Mouse (Mus musculus) right cerebral cortex, postnatal 4 days (tissue): ENCODE results near the gene 7530416G11Rik.
A peak's percentile ranks its signal among the peaks of the same experiment; 100 is the strongest.

ENCODE experiments used
- DNase-seq: peaks from one replicate; pipeline ENCODE4 v3.0.0-alpha.2; 2022

7530416G11Rik gene

GRCm38 (mm10) chr15:85479365-85479764 lies 23.7 kb downstream of the 7530416G11Rik start:
- no peak for DNase-seq

GRCm38 (mm10) chr15:85477584-85477983 lies 25.4 kb downstream of the 7530416G11Rik start:
- DNase-seq, result peak; percentile 71

GRCm38 (mm10) chr15:85474697-85475096 lies 28.3 kb downstream of the 7530416G11Rik start:
- peak; percentile 58 for DNase-seq

GRCm38 (mm10) chr15:85469401-85469800 lies 33.6 kb downstream of the 7530416G11Rik start:
- DNase-seq, result no peak

- DNase-seq, result no peak
These were observed 36.5 kb downstream of the 7530416G11Rik start for GRCm38 (mm10) chr15:85466456-85467067.

GRCm38 (mm10) chr15:85464823-85465565 lies 38.0 kb downstream of the 7530416G11Rik start:
- no peak for DNase-seq

- DNase-seq, result no peak
These were observed 38.8 kb downstream of the 7530416G11Rik start for GRCm38 (mm10) chr15:85464190-85464589.

- DNase-seq, result no peak
These were observed 39.8 kb downstream of the 7530416G11Rik start for GRCm38 (mm10) chr15:85463027-85463790.

GRCm38 (mm10) chr15:85462138-85462537 lies 40.9 kb downstream of the 7530416G11Rik start:
- DNase-seq, result peak; percentile 21

GRCm38 (mm10) chr15:85461541-85461940 lies 41.5 kb downstream of the 7530416G11Rik start:
- DNase-seq, result no peak

GRCm38 (mm10) chr15:85458631-85459082 lies 44.4 kb downstream of the 7530416G11Rik start:
- DNase-seq, result no peak

GRCm38 (mm10) chr15:85457838-85458237 lies 45.2 kb downstream of the 7530416G11Rik start:
- DNase-seq, result no peak

- DNase-seq, result no peak
These were observed 46.1 kb downstream of the 7530416G11Rik start for GRCm38 (mm10) chr15:85456891-85457290.

- DNase-seq, result no peak
These were observed 56.4 kb downstream of the 7530416G11Rik start for GRCm38 (mm10) chr15:85446652-85447051.
